Mouse (Mus musculus): ENCODE data around the gene Tmub2. TPM values are rescaled to one million over a fixed set of nuclear protein-coding genes. Genes with fewer than 3 reads are reported as not detected.

Gene Tmub2
- polyA plus RNA-seq, 1 experiment from 2014 or later, result 44.9 TPM

DNA sequence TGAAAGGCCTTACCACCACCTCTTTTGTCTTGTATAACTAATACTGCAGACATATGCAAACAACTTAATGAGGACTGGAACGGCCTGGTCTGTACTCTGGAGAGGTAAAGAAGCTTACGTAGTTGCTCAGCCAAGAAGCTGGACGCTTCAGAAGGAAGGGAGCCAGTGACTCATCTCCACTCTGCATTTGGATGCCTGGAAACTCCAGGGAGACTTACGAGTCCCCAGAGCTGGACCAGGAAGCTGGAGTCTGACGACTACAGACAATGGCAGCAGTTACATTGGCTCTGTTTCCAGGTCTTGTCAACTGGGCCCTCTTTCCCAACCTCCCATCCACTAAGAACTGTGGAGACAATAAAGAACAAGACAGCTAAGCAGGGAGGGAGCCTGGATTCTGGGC is 42.5 kb downstream of the Tmub2 start:
- Histone ChIP-seq H3K4me1 (no peaks in the 10 kb centered on the region), H3K27me3 (ENCODE audit: poor library complexity, severe bottlenecking) (no peaks in the 10 kb centered on the region), H3K4me3 (no peak overlapping the region), H3K36me3 (replicated peaks) (no peaks in the 10 kb centered on the region), H3K27ac (no peak overlapping the region), H3K9me3 (no peaks in the 10 kb centered on the region)
- 81% methylated on average over 5 of the region's 5 CpGs for WGBS
- no peak for DNase-seq (ENCODE audit: extremely low spot score, low spot score)

DNA sequence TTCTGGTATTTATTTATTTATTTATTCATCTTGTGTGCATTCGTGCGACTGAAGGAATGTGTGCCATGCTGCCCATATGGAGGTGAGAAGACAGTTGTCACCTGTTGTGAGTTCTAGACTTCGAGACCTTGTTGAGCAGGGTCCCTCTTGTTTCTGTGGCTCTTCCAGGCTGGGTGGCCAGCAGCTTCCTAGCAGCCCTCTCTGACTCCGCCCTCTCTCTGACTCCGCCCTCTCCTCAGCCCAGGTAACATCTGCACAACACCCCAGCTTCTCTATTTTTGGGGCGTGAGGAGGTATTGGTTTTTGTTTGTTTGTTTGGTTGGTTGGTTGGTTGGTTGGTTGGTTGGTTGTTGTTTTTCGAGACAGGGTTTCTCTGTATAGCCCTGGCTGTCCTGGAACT is 43.1 kb downstream of the Tmub2 start:
- 83% methylated on average over 7 of the region's 7 CpGs for WGBS
- Histone ChIP-seq H3K27me3 (ENCODE audit: poor library complexity, severe bottlenecking) (no peaks in the 10 kb centered on the region), H3K4me3 (no peak overlapping the region), H3K9me3 (no peaks in the 10 kb centered on the region), H3K36me3 (replicated peaks) (no peaks in the 10 kb centered on the region), H3K4me1 (no peaks in the 10 kb centered on the region), H3K27ac (no peak overlapping the region)
- DNase-seq (ENCODE audit: extremely low spot score, low spot score), result no peak

DNA sequence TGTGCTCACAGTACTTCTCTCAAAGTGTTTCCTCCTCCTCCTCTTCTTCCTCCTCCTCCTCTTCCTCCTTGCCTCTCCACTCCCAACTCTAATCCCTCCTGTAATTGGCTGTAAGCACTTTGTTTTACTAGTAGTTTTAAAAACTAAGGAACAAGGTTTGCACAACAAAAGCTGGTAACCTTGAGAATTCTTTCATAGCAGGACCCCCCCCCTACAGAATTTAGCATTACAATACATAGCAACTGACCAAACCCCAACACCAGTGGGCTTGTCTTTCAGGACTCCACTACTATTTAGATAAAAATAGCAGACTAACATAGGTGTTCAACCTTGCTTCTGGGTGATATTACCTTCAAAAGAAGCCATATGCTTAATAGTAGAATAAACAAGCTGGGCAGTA is 44.8 kb downstream of the Tmub2 start:
- H3K4me3 ChIP-seq, result no peak overlapping the region
- no peaks in the 10 kb centered on the region for H3K36me3 ChIP-seq (replicated peaks)
- H3K4me1 ChIP-seq, result 0 out of 2 replicates have a peak, but pooled peaks cover 2% of the 10 kb centered on the region
- H3K27ac ChIP-seq, result no peak overlapping the region
- no peaks in the 10 kb centered on the region for H3K27me3 ChIP-seq (ENCODE audit: poor library complexity, severe bottlenecking)
- no peak for DNase-seq (ENCODE audit: extremely low spot score, low spot score)
- no peaks in the 10 kb centered on the region for H3K9me3 ChIP-seq

DNA sequence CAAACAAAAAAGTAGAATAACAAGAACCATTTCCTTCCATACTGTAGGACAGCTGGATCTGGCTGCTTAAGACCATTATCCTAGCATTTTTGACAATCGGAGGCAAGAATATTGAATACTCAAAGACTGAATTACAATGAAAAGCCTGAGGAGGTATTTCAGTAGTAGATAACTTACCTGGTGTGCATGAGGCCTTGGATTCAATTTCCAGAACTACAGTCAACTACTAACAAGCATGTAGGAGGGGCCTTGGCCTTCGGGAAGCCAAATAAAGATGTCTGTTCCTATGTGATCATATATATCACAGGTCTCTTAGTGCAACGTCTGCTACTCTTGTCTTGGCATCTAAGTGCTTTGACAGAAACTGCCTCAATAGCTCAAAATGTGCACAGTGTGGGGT is 45.3 kb downstream of the Tmub2 start:
- H3K27ac ChIP-seq, result no peak overlapping the region
- H3K27me3 ChIP-seq (ENCODE audit: poor library complexity, severe bottlenecking), result no peaks in the 10 kb centered on the region
- H3K4me3 ChIP-seq, result no peak overlapping the region
- H3K36me3 ChIP-seq (replicated peaks), result no peaks in the 10 kb centered on the region
- H3K9me3 ChIP-seq, result no peaks in the 10 kb centered on the region
- no peak for DNase-seq (ENCODE audit: extremely low spot score, low spot score)
- 86% methylated on average over 3 of the region's 3 CpGs for WGBS
- peaks cover 4% of the 10 kb centered on the region for H3K4me1 ChIP-seq

DNA sequence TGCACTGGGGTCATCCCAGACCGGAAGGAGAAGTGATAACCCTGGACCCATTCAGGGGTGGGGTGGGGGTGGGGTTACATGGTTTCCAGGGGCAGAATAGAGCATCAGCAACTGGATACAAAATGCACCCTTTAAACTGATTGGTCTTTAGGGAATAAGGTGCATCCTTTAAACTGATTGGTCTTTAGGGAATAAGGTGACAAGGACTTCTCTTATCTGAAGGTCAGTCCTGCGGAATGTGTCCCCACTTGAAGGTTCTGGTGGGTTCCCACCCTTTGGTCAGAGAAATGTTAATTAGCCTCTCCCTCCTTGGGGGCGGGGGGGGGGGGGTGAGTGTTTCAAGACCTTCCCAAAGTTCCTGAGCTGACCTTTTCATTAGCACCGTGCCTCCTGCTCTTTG is 47.1 kb downstream of the Tmub2 start:
- DNase-seq (ENCODE audit: extremely low spot score, low spot score), result no peak
- no peak overlapping the region for H3K27ac ChIP-seq
- H3K4me3 ChIP-seq, result no peak overlapping the region
- no peaks in the 10 kb centered on the region for H3K9me3 ChIP-seq
- H3K27me3 ChIP-seq (ENCODE audit: poor library complexity, severe bottlenecking), result no peaks in the 10 kb centered on the region
- no peaks in the 10 kb centered on the region for H3K36me3 ChIP-seq (replicated peaks)
- WGBS, result 59% methylated on average over 4 of the region's 4 CpGs
- peaks cover 8% of the 10 kb centered on the region for H3K4me1 ChIP-seq

DNA sequence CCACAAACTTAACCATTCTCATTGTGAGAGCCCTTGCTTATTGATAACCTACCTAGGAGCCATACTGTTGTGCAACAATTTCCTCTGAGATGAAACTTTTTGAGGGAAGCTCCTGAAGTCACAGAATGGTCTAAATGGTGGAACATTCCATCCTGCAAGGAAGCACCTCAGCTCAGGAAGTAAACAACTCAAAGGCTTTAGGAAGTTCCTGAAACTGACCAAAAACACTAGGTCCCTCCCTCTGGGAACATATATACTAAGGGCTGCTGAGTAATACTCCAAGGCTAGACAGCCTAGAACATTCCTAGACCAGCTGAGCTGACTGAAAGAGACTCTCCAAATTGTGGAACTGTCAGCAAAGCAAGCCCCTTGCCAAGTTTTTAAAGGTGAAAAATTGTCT is 48.3 kb downstream of the Tmub2 start:
- no peak for DNase-seq (ENCODE audit: extremely low spot score, low spot score)
- no peaks in the 10 kb centered on the region for H3K27me3 ChIP-seq (ENCODE audit: poor library complexity, severe bottlenecking)

DNA sequence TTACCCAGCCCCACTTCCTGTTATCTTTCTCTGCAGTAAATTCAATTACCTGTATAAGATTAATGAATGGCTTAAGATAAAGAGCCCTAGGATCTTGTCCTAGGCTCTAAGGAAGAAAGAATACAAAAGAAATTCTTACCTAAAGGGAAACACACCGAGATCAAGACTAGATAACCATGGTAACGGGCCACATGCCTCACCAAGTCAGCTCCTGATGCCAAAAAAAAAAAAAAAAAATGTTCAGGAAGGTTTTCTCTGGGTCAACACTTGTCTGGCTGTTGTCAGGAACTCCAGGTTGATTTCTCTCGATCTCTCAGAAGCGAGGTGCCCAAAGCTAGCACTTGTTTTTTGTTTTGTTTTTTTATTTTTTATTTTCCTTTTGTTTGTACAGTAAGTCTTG is 49.3 kb downstream of the Tmub2 start:
- Histone ChIP-seq H3K9me3 (no peaks in the 10 kb centered on the region), H3K4me3 (no peak overlapping the region), H3K27ac (no peak overlapping the region), H3K4me1 (peaks cover 8% of the 10 kb centered on the region), H3K36me3 (replicated peaks) (no peaks in the 10 kb centered on the region), H3K27me3 (ENCODE audit: poor library complexity, severe bottlenecking) (no peaks in the 10 kb centered on the region)
- DNase-seq (ENCODE audit: extremely low spot score, low spot score), result no peak
- 76% methylated on average over 4 of the region's 4 CpGs for WGBS

More for the DNA sequence above, 48.3 kb downstream of the Tmub2 start:
- no peak overlapping the region for H3K27ac ChIP-seq
- no peaks in the 10 kb centered on the region for H3K36me3 ChIP-seq (replicated peaks)
- no peak overlapping the region for H3K4me3 ChIP-seq
- no peaks in the 10 kb centered on the region for H3K9me3 ChIP-seq
- peaks cover 8% of the 10 kb centered on the region for H3K4me1 ChIP-seq

DNA sequence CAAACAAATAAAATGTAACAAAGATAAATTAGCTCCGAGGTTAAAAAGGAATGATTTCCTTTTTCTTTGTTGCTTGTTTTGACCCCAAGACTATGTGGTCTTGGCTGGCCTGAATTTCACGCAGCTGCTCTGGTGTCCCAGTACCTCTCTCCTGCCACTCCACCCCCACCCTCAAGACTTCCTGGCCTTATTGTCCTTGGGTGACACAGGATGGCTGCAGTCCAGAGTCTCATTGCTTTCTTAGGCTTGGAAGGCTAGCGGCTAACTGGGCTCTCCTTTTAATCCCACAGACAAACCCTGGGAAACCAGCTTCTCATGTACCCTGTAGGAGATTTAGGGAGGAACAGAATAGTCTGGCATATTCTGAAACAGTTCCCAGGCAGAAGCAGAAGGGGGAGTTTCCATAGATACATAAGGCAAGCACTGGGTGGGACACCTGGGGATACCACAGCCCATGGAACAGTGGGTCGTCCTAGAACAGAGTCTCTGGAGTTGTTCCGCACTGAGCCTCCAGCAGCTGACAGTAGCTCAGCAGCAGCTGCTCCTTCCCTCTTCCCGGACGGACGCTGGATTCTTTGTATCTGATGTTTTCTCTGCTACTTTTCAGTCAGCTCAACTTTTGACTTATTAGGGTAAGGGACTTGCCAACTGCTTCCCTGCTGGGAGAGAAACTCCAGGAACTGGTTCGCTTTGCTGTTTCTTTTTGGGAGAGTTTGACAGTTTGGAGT is 50.4 kb downstream of the Tmub2 start:
- no peaks in the 10 kb centered on the region for H3K9me3 ChIP-seq
- peaks cover 8% of the 10 kb centered on the region for H3K4me1 ChIP-seq
- no peak for DNase-seq (ENCODE audit: extremely low spot score, low spot score)
- H3K4me3 ChIP-seq, result no peak overlapping the region
- 46% methylated on average over 9 of the region's 9 CpGs for WGBS
- no peaks in the 10 kb centered on the region for H3K27me3 ChIP-seq (ENCODE audit: poor library complexity, severe bottlenecking)
- H3K27ac ChIP-seq, result no peak overlapping the region
- no peaks in the 10 kb centered on the region for H3K36me3 ChIP-seq (replicated peaks)

DNA sequence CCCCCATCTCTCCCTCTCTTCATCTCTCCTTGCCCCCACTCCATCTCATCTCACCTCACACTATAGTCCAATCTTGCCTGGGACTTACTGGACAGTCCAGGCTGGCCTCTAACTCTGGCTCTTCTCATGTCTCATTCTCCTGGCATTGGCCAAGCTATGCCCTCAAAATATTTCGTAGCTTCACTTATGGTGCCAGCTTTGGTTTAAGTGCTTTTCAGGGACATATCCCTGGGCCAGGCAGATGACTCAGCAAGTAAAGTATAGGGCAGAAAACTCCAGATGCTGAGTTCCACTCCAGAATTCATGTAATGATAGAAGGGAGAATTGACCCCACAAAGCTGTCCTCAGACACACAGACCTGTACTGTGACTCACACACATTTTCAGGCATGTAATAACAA is 51.5 kb downstream of the Tmub2 start:
- Histone ChIP-seq H3K27ac (no peak overlapping the region), H3K9me3 (no peaks in the 10 kb centered on the region), H3K4me1 (peaks cover 8% of the 10 kb centered on the region), H3K4me3 (no peak overlapping the region), H3K27me3 (ENCODE audit: poor library complexity, severe bottlenecking) (no peaks in the 10 kb centered on the region), H3K36me3 (replicated peaks) (no peaks in the 10 kb centered on the region)
- 76% methylated on average over 1 of the region's 1 CpGs for WGBS
- no peak for DNase-seq (ENCODE audit: extremely low spot score, low spot score)

DNA sequence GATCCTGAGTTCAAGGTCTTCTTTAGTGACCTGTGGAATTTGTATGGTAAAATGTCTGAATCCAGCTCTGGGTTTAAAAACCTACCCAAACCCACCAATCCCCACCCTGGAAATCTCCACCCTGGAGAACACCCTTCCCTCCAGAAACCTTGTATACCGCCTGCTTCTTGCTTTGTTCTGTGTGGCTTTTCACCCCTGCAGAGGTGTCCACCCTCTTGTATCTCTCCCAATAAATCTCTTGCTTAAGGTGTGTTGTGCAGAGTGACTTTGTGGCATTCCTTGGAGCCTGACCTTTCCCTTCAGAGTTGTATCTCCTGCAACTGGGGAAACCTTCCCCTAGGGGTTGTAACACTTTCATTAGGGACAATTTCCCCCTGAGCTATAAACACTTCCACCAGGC is 53.2 kb downstream of the Tmub2 start:
- Histone ChIP-seq H3K9me3 (no peaks in the 10 kb centered on the region), H3K27ac (no peak overlapping the region), H3K4me3 (no peak overlapping the region), H3K4me1 (peaks cover 8% of the 10 kb centered on the region), H3K36me3 (replicated peaks) (no peaks in the 10 kb centered on the region), H3K27me3 (ENCODE audit: poor library complexity, severe bottlenecking) (no peaks in the 10 kb centered on the region)
- no peak for DNase-seq (ENCODE audit: extremely low spot score, low spot score)
- 77% methylated on average over 1 of the region's 1 CpGs for WGBS

DNA sequence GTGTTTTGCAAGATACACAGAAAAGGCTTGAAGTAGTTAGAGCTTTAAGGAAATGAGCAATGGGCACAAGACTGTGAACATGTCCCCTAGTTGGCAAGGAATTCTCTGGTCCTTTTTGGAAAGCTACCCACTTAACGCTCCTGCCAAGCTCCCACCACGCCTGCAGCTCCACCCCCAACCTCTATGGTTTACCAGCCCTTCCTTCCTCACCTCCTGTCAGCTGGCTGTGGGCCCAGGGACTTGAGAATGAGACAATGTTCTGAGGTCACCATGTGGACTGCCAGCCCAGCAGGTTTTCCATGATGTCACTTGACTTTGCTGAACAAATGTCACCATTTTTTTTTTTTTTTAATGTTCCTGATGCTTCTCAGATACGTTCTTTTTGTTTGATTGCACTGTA is 53.8 kb downstream of the Tmub2 start:
- Histone ChIP-seq H3K4me1 (peaks cover 8% of the 10 kb centered on the region), H3K4me3 (no peak overlapping the region), H3K9me3 (no peaks in the 10 kb centered on the region), H3K27ac (no peak overlapping the region), H3K36me3 (replicated peaks) (no peaks in the 10 kb centered on the region), H3K27me3 (ENCODE audit: poor library complexity, severe bottlenecking) (no peaks in the 10 kb centered on the region)
- DNase-seq (ENCODE audit: extremely low spot score, low spot score), result no peak
- WGBS, result 78% methylated on average over 3 of the region's 3 CpGs

Measured in forebrain, embryonic 10.5 days (tissue).